ENCODE assay signal across 27 mouse cellular contexts in genomic region chr8:19238101-19238500, GRCm38 (mm10). TPM values are rescaled to one million over a fixed set of nuclear protein-coding genes. Genes with fewer than 3 reads are reported as not detected.
DNase-seq lines count a peak whose midpoint lies in the region; ATAC-seq and TF ChIP-seq lines count a peak whose summit lies in the region.
"Had no signal": no experiment of that assay in that cellular context is flagged by ENCODE, and none has a peak within 500 bp of the region (broad histone marks: within the 10 kb centered on the region; RNA-seq: fewer than 3 reads in every experiment).

No protein-coding gene starts in this region.

- H3K4me1 ChIP-seq in liver, postnatal 0 days (ENCODE audit: insufficient read depth) = no peaks in the 10 kb centered on the region
- no peaks in the 10 kb centered on the region for H3K4me1 ChIP-seq in kidney, embryonic 16.5 days (ENCODE audit: insufficient read depth, low read length)
- H3K4me1 ChIP-seq: embryonic facial prominence, embryonic 13.5 days; embryonic facial prominence, embryonic 15.5 days; forebrain, embryonic 10.5 days; forebrain, embryonic 12.5 days had no signal

- H3K9me3 ChIP-seq in liver, postnatal 0 days (ENCODE audit: low read length) = no peaks in the 10 kb centered on the region
- H3K9me3 ChIP-seq in kidney, embryonic 16.5 days (ENCODE audit: low read length) = no peaks in the 10 kb centered on the region
- H3K9me3 ChIP-seq: embryonic facial prominence, embryonic 13.5 days; embryonic facial prominence, embryonic 15.5 days; forebrain, embryonic 12.5 days; G1E had no signal

- WGBS in liver, postnatal 0 days (ENCODE audit: insufficient replicate concordance) = 48% methylated on average over 1 of the region's 1 CpGs
- WGBS in kidney, embryonic 16.5 days = 67% methylated on average over 1 of the region's 1 CpGs

- no peak for ATAC-seq in liver, postnatal 0 days
- ATAC-seq in kidney, embryonic 16.5 days (ENCODE audit: low FRiP score, low TSS enrichment) = no peak
- ATAC-seq: activated CD4-positive, CD25-positive, alpha-beta regulatory T cell, adult 4 months; forebrain, embryonic 14.5 days; forebrain, embryonic 16.5 days; Patski had no signal

- H3K27me3 ChIP-seq in liver, postnatal 0 days (ENCODE audit: insufficient read depth, low read length) = no peaks in the 10 kb centered on the region
- no peaks in the 10 kb centered on the region for H3K27me3 ChIP-seq in kidney, embryonic 16.5 days (ENCODE audit: insufficient read depth, low read length)
- H3K27me3 ChIP-seq: embryonic facial prominence, embryonic 13.5 days; embryonic facial prominence, embryonic 15.5 days; forebrain, embryonic 12.5 days; Patski had no signal

- no peak for TF ChIP-seq CTCF in liver, postnatal 0 days (IDR thresholded peaks at IDR 0.05; ENCODE audit: low read depth)

- DNase-seq in ES-CJ7 (ENCODE audit: low read depth, low spot score) (peak; percentile 87), R1 (ENCODE audit: low read depth, low spot score) (peak; percentile 84)
- DNase-seq in liver, postnatal 0 days = no peak
- no peak for DNase-seq in embryo, embryonic 11 days
- DNase-seq: adrenal gland, adult 8-10 months; adrenal gland, postnatal 14 days; adrenal gland, postnatal 36 days; cerebellum, adult 11-12 months; cerebellum, adult 2 months; cerebellum, adult 9-10 months; cerebellum, postnatal 10 days; cerebellum, postnatal 25 days had no signal

- TF ChIP-seq EP300 in liver, postnatal 0 days (IDR thresholded peaks at IDR 0.05; ENCODE audit: low read depth) = no peak

- no peak overlapping the region for H3K27ac ChIP-seq in liver, postnatal 0 days (ENCODE audit: low read depth)
- H3K27ac ChIP-seq in kidney, embryonic 16.5 days (ENCODE audit: low read length) = no peak overlapping the region
- H3K27ac ChIP-seq: embryonic facial prominence, embryonic 13.5 days; embryonic facial prominence, embryonic 15.5 days; forebrain, embryonic 10.5 days; forebrain, embryonic 12.5 days had no signal

- H3K9ac ChIP-seq in liver, postnatal 0 days (replicated peaks) = no peak overlapping the region
- no peak overlapping the region for H3K9ac ChIP-seq in kidney, embryonic 16.5 days (replicated peaks; ENCODE audit: low read length)
- H3K9ac ChIP-seq: embryonic facial prominence, embryonic 13.5 days; embryonic facial prominence, embryonic 15.5 days; forebrain, embryonic 12.5 days had no signal

- H3K4me3 ChIP-seq in liver, postnatal 0 days (ENCODE audit: low read depth, low read length) = no peak overlapping the region
- H3K4me3 ChIP-seq in kidney, embryonic 16.5 days (ENCODE audit: low read length) = no peak overlapping the region
- H3K4me3 ChIP-seq: embryonic facial prominence, embryonic 13.5 days; embryonic facial prominence, embryonic 15.5 days; erythroblast, embryonic 14.5 days; forebrain, embryonic 10.5 days; forebrain, embryonic 12.5 days had no signal

- H3K4me2 ChIP-seq in liver, postnatal 0 days (ENCODE audit: low read depth, low read length) = no peak overlapping the region
- no peak overlapping the region for H3K4me2 ChIP-seq in kidney, embryonic 16.5 days (replicated peaks; ENCODE audit: low read depth, low read length)
- H3K4me2 ChIP-seq: embryonic facial prominence, embryonic 13.5 days; embryonic facial prominence, embryonic 15.5 days; forebrain, embryonic 12.5 days had no signal

- H3K36me3 ChIP-seq in liver, postnatal 0 days (replicated peaks; ENCODE audit: insufficient read depth, low read length) = no peaks in the 10 kb centered on the region
- H3K36me3 ChIP-seq in kidney, embryonic 16.5 days (ENCODE audit: insufficient read depth, low read length) = no peaks in the 10 kb centered on the region
- H3K36me3 ChIP-seq: embryonic facial prominence, embryonic 13.5 days; embryonic facial prominence, embryonic 15.5 days; forebrain, embryonic 10.5 days; forebrain, embryonic 12.5 days; G1E had no signal

RNA-seq across cellular contexts. Expression of gene Defb46, which starts 1.6 kb away (rescaled TPM):
- not detected in 2 replicates for polyA plus RNA-seq in liver, postnatal 0 days (2015; fragmentation: Nextera tagmentation; extraction: Ambion mirVana)
- not detected in 2 replicates for polyA plus RNA-seq in kidney, embryonic 16.5 days (2015; fragmentation: Nextera tagmentation; extraction: Ambion mirVana)
- polyA plus RNA-seq: activated CD4-positive, CD25-positive, alpha-beta regulatory T cell, adult 4 months; C2C12; cerebellum, adult 2 months; cortical plate, adult 2 months; embryonic facial prominence, embryonic 11.5 days; embryonic facial prominence, embryonic 13.5 days; embryonic facial prominence, embryonic 15.5 days; erythroblast, embryonic 14.5 days; forebrain, embryonic 10.5 days; forebrain, embryonic 12.5 days; forebrain, embryonic 14.5 days; forebrain, embryonic 16.5 days; frontal cortex, adult 2 months; G1E; Patski had no signal

RNA-seq across cellular contexts. Expression of gene Defb5, which starts 9.3 kb away (rescaled TPM):
- not detected in 2 replicates for polyA plus RNA-seq in liver, postnatal 0 days (2015; fragmentation: Nextera tagmentation; extraction: Ambion mirVana)
- not detected in 2 replicates for polyA plus RNA-seq in kidney, embryonic 16.5 days (2015; fragmentation: Nextera tagmentation; extraction: Ambion mirVana)
- polyA plus RNA-seq: activated CD4-positive, CD25-positive, alpha-beta regulatory T cell, adult 4 months; C2C12; cerebellum, adult 2 months; cortical plate, adult 2 months; embryonic facial prominence, embryonic 11.5 days; embryonic facial prominence, embryonic 13.5 days; embryonic facial prominence, embryonic 15.5 days; erythroblast, embryonic 14.5 days; forebrain, embryonic 10.5 days; forebrain, embryonic 12.5 days; forebrain, embryonic 14.5 days; forebrain, embryonic 16.5 days; frontal cortex, adult 2 months; G1E; Patski had no signal

RNA-seq across cellular contexts. Expression of gene Defb6, which starts 12.8 kb away (rescaled TPM):
- not detected in 2 replicates for polyA plus RNA-seq in liver, postnatal 0 days (2015; fragmentation: Nextera tagmentation; extraction: Ambion mirVana)
- not detected in 2 replicates for polyA plus RNA-seq in kidney, embryonic 16.5 days (2015; fragmentation: Nextera tagmentation; extraction: Ambion mirVana)
- polyA plus RNA-seq: activated CD4-positive, CD25-positive, alpha-beta regulatory T cell, adult 4 months; C2C12; cerebellum, adult 2 months; cortical plate, adult 2 months; embryonic facial prominence, embryonic 11.5 days; embryonic facial prominence, embryonic 13.5 days; embryonic facial prominence, embryonic 15.5 days; erythroblast, embryonic 14.5 days; forebrain, embryonic 10.5 days; forebrain, embryonic 12.5 days; forebrain, embryonic 14.5 days; forebrain, embryonic 16.5 days; frontal cortex, adult 2 months; G1E; Patski had no signal

RNA-seq across cellular contexts. Expression of gene Defb4, which starts 39.6 kb away (rescaled TPM):
- polyA plus RNA-seq in liver, postnatal 0 days (2015; fragmentation: Nextera tagmentation; extraction: Ambion mirVana) = not detected in 2 replicates
- not detected in 2 replicates for polyA plus RNA-seq in kidney, embryonic 16.5 days (2015; fragmentation: Nextera tagmentation; extraction: Ambion mirVana)
- polyA plus RNA-seq: activated CD4-positive, CD25-positive, alpha-beta regulatory T cell, adult 4 months; C2C12; cerebellum, adult 2 months; cortical plate, adult 2 months; embryonic facial prominence, embryonic 11.5 days; embryonic facial prominence, embryonic 13.5 days; erythroblast, embryonic 14.5 days; forebrain, embryonic 10.5 days; forebrain, embryonic 12.5 days; forebrain, embryonic 14.5 days; forebrain, embryonic 16.5 days; frontal cortex, adult 2 months; G1E; Patski had no signal

RNA-seq across cellular contexts. Expression of gene Defb14, which starts 43.9 kb away (rescaled TPM):
- polyA plus RNA-seq in liver, postnatal 0 days (2015; fragmentation: Nextera tagmentation; extraction: Ambion mirVana) = not detected in 2 replicates
- not detected in 2 replicates for polyA plus RNA-seq in kidney, embryonic 16.5 days (2015; fragmentation: Nextera tagmentation; extraction: Ambion mirVana)
- polyA plus RNA-seq: activated CD4-positive, CD25-positive, alpha-beta regulatory T cell, adult 4 months; C2C12; cerebellum, adult 2 months; cortical plate, adult 2 months; embryonic facial prominence, embryonic 11.5 days; embryonic facial prominence, embryonic 13.5 days; erythroblast, embryonic 14.5 days; forebrain, embryonic 10.5 days; forebrain, embryonic 12.5 days; forebrain, embryonic 14.5 days; forebrain, embryonic 16.5 days; frontal cortex, adult 2 months; G1E; Patski had no signal

Comparison
In these comparisons a context has a peak if more than half of its experiments do, and no peak if none do; other contexts are left out.
1. DNase-seq: peak in ES-CJ7 (single experiment) and R1 (single experiment); none in liver, postnatal 0 days (single experiment) and embryo, embryonic 11 days (single experiment).